Mouse (Mus musculus): ENCODE data around the gene Psmd9. TPM values are rescaled to one million over a fixed set of nuclear protein-coding genes. Genes with fewer than 3 reads are reported as not detected.
A peak's percentile ranks its signal among the peaks of the same experiment; 100 is the strongest.

Psmd9 gene
- polyA plus RNA-seq, 1 experiment from 2014 or later: 92.0 TPM

GRCm38 (mm10) chr5:123258990-123259389 lies 89.8 kb downstream of the Psmd9 start:
- Histone ChIP-seq H3K4me3 (no peak overlapping the region), H3K27ac (no peak overlapping the region), H3K27me3 (ENCODE audit: low read depth, poor library complexity, severe bottlenecking) (peaks cover 8% of the 10 kb centered on the region), H3K4me1 (peaks cover 17% of the 10 kb centered on the region), H3K36me3 (no peaks in the 10 kb centered on the region), H3K9me3 (replicated peaks) (no peaks in the 10 kb centered on the region)
- 55% methylated on average over 5 of the region's 5 CpGs for WGBS
- DNase-seq (ENCODE audit: low spot score): peak; percentile 71

- Histone ChIP-seq H3K4me3 (no peak overlapping the region), H3K27ac (no peak overlapping the region), H3K27me3 (ENCODE audit: low read depth, poor library complexity, severe bottlenecking) (no peaks in the 10 kb centered on the region), H3K4me1 (peaks cover 17% of the 10 kb centered on the region), H3K36me3 (no peaks in the 10 kb centered on the region), H3K9me3 (replicated peaks) (no peaks in the 10 kb centered on the region)
- 80% methylated on average over 8 of the region's 8 CpGs for WGBS
- no peak for DNase-seq (ENCODE audit: low spot score)
Measured at GRCm38 (mm10) chr5:123260698-123261097, 91.5 kb downstream of the Psmd9 start.

GRCm38 (mm10) chr5:123266909-123267308 lies 97.7 kb downstream of the Psmd9 start:
- no peak overlapping the region for H3K27ac ChIP-seq
- peaks cover 13% of the 10 kb centered on the region for H3K4me1 ChIP-seq
- H3K4me3 ChIP-seq: no peak overlapping the region
- H3K27me3 ChIP-seq (ENCODE audit: low read depth, poor library complexity, severe bottlenecking): no peaks in the 10 kb centered on the region
- no peak for DNase-seq (ENCODE audit: low spot score)
- 82% methylated on average over 3 of the region's 3 CpGs for WGBS
- H3K9me3 ChIP-seq (replicated peaks): no peaks in the 10 kb centered on the region
- H3K36me3 ChIP-seq: no peaks in the 10 kb centered on the region

- Histone ChIP-seq H3K27ac (peak overlapping the region; percentile 73), H3K4me3 (0 out of 2 replicates have a peak overlapping the region, but pooled peaks have one; percentile 7), H3K36me3 (no peaks in the 10 kb centered on the region), H3K9me3 (replicated peaks) (no peaks in the 10 kb centered on the region), H3K27me3 (ENCODE audit: low read depth, poor library complexity, severe bottlenecking) (no peaks in the 10 kb centered on the region), H3K4me1 (peaks cover 17% of the 10 kb centered on the region)
- DNase-seq (ENCODE audit: low spot score): no peak
- WGBS: 71% methylated on average over 28 of the region's 28 CpGs
Measured at GRCm38 (mm10) chr5:123268477-123269474, 99.6 kb downstream of the Psmd9 start.

DNA sequence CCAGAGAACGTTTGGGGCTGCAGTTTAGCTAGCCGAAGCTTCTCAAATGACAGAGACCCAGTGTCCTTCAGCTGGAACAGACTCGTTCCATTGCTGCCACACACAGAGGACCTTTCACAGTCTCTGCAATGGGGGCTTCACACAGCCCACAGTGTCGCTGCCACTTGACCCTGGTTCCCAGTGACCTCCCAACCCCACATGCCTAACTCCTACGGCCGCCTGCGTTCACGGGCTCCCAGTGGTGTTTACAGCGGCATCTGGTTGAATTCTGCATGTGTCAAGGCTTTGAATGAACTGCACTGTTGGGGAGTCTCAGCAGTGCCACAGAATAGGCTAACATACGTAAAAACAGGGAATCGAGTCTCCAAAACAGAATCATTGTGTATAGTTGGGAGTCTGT lies 101.7 kb downstream of the Psmd9 start:
- no peaks in the 10 kb centered on the region for H3K9me3 ChIP-seq (replicated peaks)
- H3K4me3 ChIP-seq: no peak overlapping the region
- 68% methylated on average over 11 of the region's 11 CpGs for WGBS
- H3K4me1 ChIP-seq: peaks cover 17% of the 10 kb centered on the region
- no peaks in the 10 kb centered on the region for H3K36me3 ChIP-seq
- H3K27ac ChIP-seq: no peak overlapping the region
- DNase-seq (ENCODE audit: low spot score): no peak
- no peaks in the 10 kb centered on the region for H3K27me3 ChIP-seq (ENCODE audit: low read depth, poor library complexity, severe bottlenecking)

- Histone ChIP-seq H3K4me3 (no peak overlapping the region), H3K27me3 (ENCODE audit: low read depth, poor library complexity, severe bottlenecking) (no peaks in the 10 kb centered on the region), H3K9me3 (replicated peaks) (no peaks in the 10 kb centered on the region), H3K4me1 (peaks cover 17% of the 10 kb centered on the region), H3K27ac (no peak overlapping the region), H3K36me3 (no peaks in the 10 kb centered on the region)
- no peak for DNase-seq (ENCODE audit: low spot score)
- WGBS: 81% methylated on average over 5 of the region's 5 CpGs
Measured at GRCm38 (mm10) chr5:123272927-123273326, 103.7 kb downstream of the Psmd9 start.

- H3K9me3 ChIP-seq (replicated peaks): no peaks in the 10 kb centered on the region
- H3K4me1 ChIP-seq: peaks cover 7% of the 10 kb centered on the region; the same call in 1 of the 2 replicates
- H3K4me3 ChIP-seq: no peak overlapping the region
- H3K27ac ChIP-seq: no peak overlapping the region
- no peak for DNase-seq (ENCODE audit: low spot score)
- 85% methylated on average over 9 of the region's 9 CpGs for WGBS
- no peaks in the 10 kb centered on the region for H3K27me3 ChIP-seq (ENCODE audit: low read depth, poor library complexity, severe bottlenecking)
- no peaks in the 10 kb centered on the region for H3K36me3 ChIP-seq
Measured at GRCm38 (mm10) chr5:123276636-123277341, 107.6 kb downstream of the Psmd9 start.

DNA sequence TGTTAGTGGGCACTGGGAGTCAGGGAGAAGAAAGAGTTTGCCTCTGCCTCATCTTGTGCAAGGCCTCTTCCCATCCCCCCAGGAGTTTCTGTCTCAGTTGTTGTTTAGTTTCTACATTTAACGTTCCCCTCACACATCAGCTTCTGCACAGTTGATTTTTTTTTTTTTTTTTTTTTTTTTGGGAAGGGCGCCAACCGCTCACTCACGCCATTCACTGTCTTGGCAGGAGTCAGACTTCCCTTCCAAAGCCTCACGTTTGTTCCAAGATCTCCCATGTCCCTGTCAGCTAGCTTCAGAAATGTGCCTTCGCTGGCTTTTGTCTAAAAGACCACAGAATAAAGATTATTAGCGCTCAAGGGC lies 108.1 kb downstream of the Psmd9 start:
- DNase-seq (ENCODE audit: low spot score): no peak
- 85% methylated on average over 7 of the region's 7 CpGs for WGBS
- Histone ChIP-seq H3K4me1 (peaks cover 2% of the 10 kb centered on the region; the same call in 1 of the 2 replicates), H3K27ac (no peak overlapping the region), H3K9me3 (replicated peaks) (no peaks in the 10 kb centered on the region), H3K4me3 (no peak overlapping the region), H3K36me3 (no peaks in the 10 kb centered on the region), H3K27me3 (ENCODE audit: low read depth, poor library complexity, severe bottlenecking) (no peaks in the 10 kb centered on the region)

- DNase-seq (ENCODE audit: low spot score): no peak
- 94% methylated on average over 4 of the region's 4 CpGs for WGBS
- Histone ChIP-seq H3K9me3 (replicated peaks) (no peaks in the 10 kb centered on the region), H3K4me3 (no peak overlapping the region), H3K27me3 (ENCODE audit: low read depth, poor library complexity, severe bottlenecking) (no peaks in the 10 kb centered on the region), H3K4me1 (peaks cover 2% of the 10 kb centered on the region; the same call in 1 of the 2 replicates), H3K27ac (no peak overlapping the region), H3K36me3 (no peaks in the 10 kb centered on the region)
Measured at GRCm38 (mm10) chr5:123277704-123278103, 108.5 kb downstream of the Psmd9 start.

- no peak overlapping the region for H3K4me3 ChIP-seq
- peaks cover 2% of the 10 kb centered on the region; the same call in 1 of the 2 replicates for H3K4me1 ChIP-seq
- no peak overlapping the region for H3K27ac ChIP-seq
- no peaks in the 10 kb centered on the region for H3K9me3 ChIP-seq (replicated peaks)
- DNase-seq (ENCODE audit: low spot score): no peak
- WGBS: 90% methylated on average over 4 of the region's 4 CpGs
- H3K27me3 ChIP-seq (ENCODE audit: low read depth, poor library complexity, severe bottlenecking): no peaks in the 10 kb centered on the region
- no peaks in the 10 kb centered on the region for H3K36me3 ChIP-seq
Measured at GRCm38 (mm10) chr5:123279248-123279647, 110.0 kb downstream of the Psmd9 start.

GRCm38 (mm10) chr5:123281336-123282136 lies 112.3 kb downstream of the Psmd9 start:
- no peaks in the 10 kb centered on the region for H3K9me3 ChIP-seq (replicated peaks)
- peaks cover 2% of the 10 kb centered on the region; the same call in 1 of the 2 replicates for H3K4me1 ChIP-seq
- 76% methylated on average over 9 of the region's 9 CpGs for WGBS
- no peaks in the 10 kb centered on the region for H3K27me3 ChIP-seq (ENCODE audit: low read depth, poor library complexity, severe bottlenecking)
- H3K27ac ChIP-seq: no peak overlapping the region
- DNase-seq (ENCODE audit: low spot score): no peak
- H3K4me3 ChIP-seq: no peak overlapping the region
- H3K36me3 ChIP-seq: no peaks in the 10 kb centered on the region

- Histone ChIP-seq H3K36me3 (no peaks in the 10 kb centered on the region), H3K27ac (no peak overlapping the region), H3K4me1 (no peaks in the 10 kb centered on the region; the same call in 1 of the 2 replicates), H3K9me3 (replicated peaks) (no peaks in the 10 kb centered on the region), H3K4me3 (no peak overlapping the region), H3K27me3 (ENCODE audit: low read depth, poor library complexity, severe bottlenecking) (no peaks in the 10 kb centered on the region)
- WGBS: 45% methylated on average over 8 of the region's 8 CpGs
- no peak for DNase-seq (ENCODE audit: low spot score)
Measured at GRCm38 (mm10) chr5:123285174-123285573, 116.0 kb downstream of the Psmd9 start.

Data from limb, embryonic 10.5 days (tissue).